Mouse (Mus musculus): ENCODE results near the gene Il17d. TPM values are rescaled to one million over a fixed set of nuclear protein-coding genes. Genes with fewer than 3 reads are reported as not detected.

Il17d gene
- polyA plus RNA-seq, 1 experiment from 2014 or later: 3.4 TPM

DNA sequence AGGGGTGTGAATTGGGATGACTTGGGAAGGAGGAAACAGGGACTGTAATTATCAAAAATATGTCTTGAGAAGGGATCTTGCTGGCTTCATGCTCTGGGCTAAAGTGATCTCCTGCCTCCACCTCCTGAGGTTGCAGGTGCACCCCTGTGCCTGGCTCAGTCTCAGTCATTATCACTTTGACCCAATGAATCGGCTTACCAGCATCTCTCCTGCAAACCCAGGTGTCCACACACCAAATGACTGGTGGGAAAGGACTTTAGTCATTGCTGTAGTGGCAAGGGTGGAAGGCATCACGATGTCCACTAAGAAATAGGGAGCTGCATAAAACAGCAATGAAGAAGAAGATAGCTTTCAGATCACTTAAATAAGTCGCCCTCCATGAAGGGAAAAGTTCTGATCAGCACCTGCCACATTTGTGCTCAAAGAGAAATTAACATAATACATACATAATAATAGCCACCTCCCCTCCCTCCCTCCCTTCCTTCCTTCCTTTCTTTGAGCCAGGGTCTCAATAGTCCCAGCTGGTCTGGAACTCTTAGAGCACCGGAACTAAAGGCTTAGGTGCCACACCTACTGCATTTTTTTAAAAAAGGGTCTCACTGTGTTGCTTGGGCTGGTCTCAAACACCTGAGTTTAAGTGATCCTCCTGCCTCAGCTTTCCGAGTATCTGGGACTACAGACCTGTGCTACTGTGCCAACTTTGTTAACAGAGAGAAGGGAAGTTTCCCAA is 5.4 kb downstream of the Il17d start:
- H3K36me3 ChIP-seq (ENCODE audit: control insufficient read depth, insufficient read depth, low read length): no peaks in the 10 kb centered on the region
- 69% methylated on average over 5 of the region's 5 CpGs for WGBS
- H3K9ac ChIP-seq (replicated peaks; ENCODE audit: low read depth, low read length): no peak overlapping the region
- no peak overlapping the region for H3K4me2 ChIP-seq (replicated peaks; ENCODE audit: low read depth, low read length)
- ATAC-seq (ENCODE audit: insufficient number of reproducible peaks, insufficient read depth, low FRiP score, low read depth): no peak
- H3K27ac ChIP-seq (ENCODE audit: low read length): no peak overlapping the region
- H3K9me3 ChIP-seq (ENCODE audit: control insufficient read depth, low read depth, low read length): no peaks in the 10 kb centered on the region
- H3K4me3 ChIP-seq (ENCODE audit: low read depth, low read length): no peak overlapping the region
- peaks cover 10% of the 10 kb centered on the region; the same call in 1 of the 2 replicates for H3K4me1 ChIP-seq (ENCODE audit: control insufficient read depth, insufficient read depth, low read length)
- 0 out of 2 replicates have a peak, but pooled peaks cover 2% of the 10 kb centered on the region for H3K27me3 ChIP-seq (ENCODE audit: control insufficient read depth, insufficient read depth, low read length)

DNA sequence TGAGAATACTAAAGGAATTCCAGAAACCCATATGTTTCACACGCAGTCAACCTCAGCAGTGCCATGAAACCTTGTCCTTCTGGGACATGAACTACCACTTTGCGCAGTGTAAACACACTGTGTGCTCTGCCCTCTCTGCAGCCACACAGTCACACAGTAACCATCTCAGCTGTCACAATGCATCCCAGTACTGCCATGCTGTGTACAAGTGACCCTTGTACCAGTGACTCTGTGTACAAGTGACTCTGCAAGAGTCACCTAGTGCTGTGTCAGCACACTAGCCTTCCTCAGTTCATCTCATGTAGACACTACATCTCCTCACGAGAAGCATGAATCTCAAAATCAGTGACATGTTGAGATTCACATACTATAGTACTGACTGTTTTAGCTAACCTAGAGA is 8.0 kb downstream of the Il17d start:
- Histone ChIP-seq H3K27me3 (ENCODE audit: control insufficient read depth, insufficient read depth, low read length) (0 out of 2 replicates have a peak, but pooled peaks cover 2% of the 10 kb centered on the region), H3K9me3 (ENCODE audit: control insufficient read depth, low read depth, low read length) (no peaks in the 10 kb centered on the region), H3K4me1 (ENCODE audit: control insufficient read depth, insufficient read depth, low read length) (peaks cover 20% of the 10 kb centered on the region; the same call in 1 of the 2 replicates), H3K27ac (ENCODE audit: low read length) (no peak overlapping the region), H3K4me2 (replicated peaks; ENCODE audit: low read depth, low read length) (no peak overlapping the region), H3K4me3 (ENCODE audit: low read depth, low read length) (no peak overlapping the region), H3K36me3 (ENCODE audit: control insufficient read depth, insufficient read depth, low read length) (no peaks in the 10 kb centered on the region), H3K9ac (replicated peaks; ENCODE audit: low read depth, low read length) (no peak overlapping the region)
- no peak for ATAC-seq (ENCODE audit: insufficient number of reproducible peaks, insufficient read depth, low FRiP score, low read depth)
- WGBS: 85% methylated on average over 3 of the region's 3 CpGs

DNA sequence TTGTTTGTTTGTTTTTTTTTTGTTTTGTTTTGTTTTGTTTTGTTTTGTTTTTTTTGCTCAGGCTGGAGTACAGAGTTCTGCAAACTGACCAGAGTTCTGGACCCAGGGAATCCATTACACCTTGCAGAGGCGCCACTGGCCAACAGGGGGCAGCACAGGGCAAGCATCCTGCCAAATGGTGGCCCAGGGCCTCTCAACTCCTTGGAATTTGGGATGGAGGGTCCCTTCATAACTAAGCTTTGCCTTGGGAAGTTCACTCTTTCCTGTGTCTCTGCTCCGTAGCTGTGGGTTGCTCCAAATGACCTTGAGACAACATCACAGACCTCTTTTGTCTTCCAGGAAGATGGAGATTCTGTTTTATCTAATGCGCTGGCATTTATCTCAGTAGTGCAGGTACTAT is 8.6 kb downstream of the Il17d start:
- no peaks in the 10 kb centered on the region for H3K9me3 ChIP-seq (ENCODE audit: control insufficient read depth, low read depth, low read length)
- 0 out of 2 replicates have a peak, but pooled peaks cover 2% of the 10 kb centered on the region for H3K27me3 ChIP-seq (ENCODE audit: control insufficient read depth, insufficient read depth, low read length)
- H3K4me2 ChIP-seq (replicated peaks; ENCODE audit: low read depth, low read length): no peak overlapping the region
- H3K36me3 ChIP-seq (ENCODE audit: control insufficient read depth, insufficient read depth, low read length): no peaks in the 10 kb centered on the region
- H3K4me3 ChIP-seq (ENCODE audit: low read depth, low read length): no peak overlapping the region
- peaks cover 26% of the 10 kb centered on the region; the same call in 1 of the 2 replicates for H3K4me1 ChIP-seq (ENCODE audit: control insufficient read depth, insufficient read depth, low read length)
- WGBS: 48% methylated on average over 3 of the region's 3 CpGs
- H3K27ac ChIP-seq (ENCODE audit: low read length): no peak overlapping the region
- no peak for ATAC-seq (ENCODE audit: insufficient number of reproducible peaks, insufficient read depth, low FRiP score, low read depth)
- no peak overlapping the region for H3K9ac ChIP-seq (replicated peaks; ENCODE audit: low read depth, low read length)

DNA sequence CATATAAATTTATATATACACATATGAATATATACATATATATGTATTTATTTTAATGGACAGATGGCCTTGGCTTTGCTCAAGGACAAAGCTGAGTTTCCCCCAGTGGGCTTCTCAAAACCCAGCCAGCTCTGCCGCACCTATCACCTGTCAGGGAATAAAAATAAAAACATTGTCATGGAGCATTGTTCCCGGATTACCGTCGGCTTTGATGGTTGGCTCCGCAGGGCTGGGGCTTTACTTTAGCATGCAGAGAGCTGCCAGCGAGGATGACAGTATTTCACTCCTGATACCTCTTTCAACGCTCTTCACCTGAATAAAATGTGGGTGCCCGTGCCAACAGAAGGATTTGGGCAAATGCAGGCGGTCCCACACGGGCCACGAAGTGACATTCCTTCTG is 9.3 kb downstream of the Il17d start:
- H3K9ac ChIP-seq (replicated peaks; ENCODE audit: low read depth, low read length): no peak overlapping the region
- WGBS: 24% methylated on average over 11 of the region's 11 CpGs
- H3K36me3 ChIP-seq (ENCODE audit: control insufficient read depth, insufficient read depth, low read length): no peaks in the 10 kb centered on the region
- H3K27ac ChIP-seq (ENCODE audit: low read length): 0 out of 2 replicates have a peak overlapping the region, but pooled peaks have one; percentile 83
- 0 out of 2 replicates have a peak, but pooled peaks cover 2% of the 10 kb centered on the region for H3K27me3 ChIP-seq (ENCODE audit: control insufficient read depth, insufficient read depth, low read length)
- no peak overlapping the region for H3K4me3 ChIP-seq (ENCODE audit: low read depth, low read length)
- H3K4me2 ChIP-seq (replicated peaks; ENCODE audit: low read depth, low read length): no peak overlapping the region
- H3K4me1 ChIP-seq (ENCODE audit: control insufficient read depth, insufficient read depth, low read length): peaks cover 27% of the 10 kb centered on the region; the same call in 1 of the 2 replicates
- H3K9me3 ChIP-seq (ENCODE audit: control insufficient read depth, low read depth, low read length): no peaks in the 10 kb centered on the region
- no peak for ATAC-seq (ENCODE audit: insufficient number of reproducible peaks, insufficient read depth, low FRiP score, low read depth)

DNA sequence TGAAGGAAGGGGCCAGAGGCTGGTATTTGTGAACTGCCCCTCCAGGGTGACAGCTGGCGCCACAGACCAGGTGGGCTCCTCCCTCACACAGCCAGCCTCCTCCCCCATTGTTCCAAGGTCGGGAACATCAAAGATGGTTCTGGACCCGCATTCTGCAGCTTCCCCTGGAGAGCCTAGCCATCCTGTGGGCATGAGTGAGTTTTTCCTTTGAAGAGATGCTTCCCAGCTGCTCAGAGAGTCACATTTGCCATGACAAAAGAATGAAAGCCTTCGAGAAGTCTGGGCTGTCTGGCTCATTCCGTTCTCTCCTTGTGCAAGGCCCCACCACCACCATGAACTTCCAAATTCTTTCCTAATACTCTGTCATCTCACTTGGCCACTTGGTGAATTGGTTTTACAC is 9.8 kb downstream of the Il17d start:
- Histone ChIP-seq H3K4me3 (ENCODE audit: low read depth, low read length) (no peak overlapping the region), H3K27me3 (ENCODE audit: control insufficient read depth, insufficient read depth, low read length) (0 out of 2 replicates have a peak, but pooled peaks cover 2% of the 10 kb centered on the region), H3K4me1 (ENCODE audit: control insufficient read depth, insufficient read depth, low read length) (peaks cover 27% of the 10 kb centered on the region; the same call in 1 of the 2 replicates), H3K4me2 (replicated peaks; ENCODE audit: low read depth, low read length) (no peak overlapping the region), H3K9me3 (ENCODE audit: control insufficient read depth, low read depth, low read length) (no peaks in the 10 kb centered on the region), H3K9ac (replicated peaks; ENCODE audit: low read depth, low read length) (no peak overlapping the region), H3K36me3 (ENCODE audit: control insufficient read depth, insufficient read depth, low read length) (no peaks in the 10 kb centered on the region), H3K27ac (ENCODE audit: low read length) (peak overlapping the region; percentile 83)
- ATAC-seq (ENCODE audit: insufficient number of reproducible peaks, insufficient read depth, low FRiP score, low read depth): no peak
- WGBS: 21% methylated on average over 5 of the region's 5 CpGs

DNA sequence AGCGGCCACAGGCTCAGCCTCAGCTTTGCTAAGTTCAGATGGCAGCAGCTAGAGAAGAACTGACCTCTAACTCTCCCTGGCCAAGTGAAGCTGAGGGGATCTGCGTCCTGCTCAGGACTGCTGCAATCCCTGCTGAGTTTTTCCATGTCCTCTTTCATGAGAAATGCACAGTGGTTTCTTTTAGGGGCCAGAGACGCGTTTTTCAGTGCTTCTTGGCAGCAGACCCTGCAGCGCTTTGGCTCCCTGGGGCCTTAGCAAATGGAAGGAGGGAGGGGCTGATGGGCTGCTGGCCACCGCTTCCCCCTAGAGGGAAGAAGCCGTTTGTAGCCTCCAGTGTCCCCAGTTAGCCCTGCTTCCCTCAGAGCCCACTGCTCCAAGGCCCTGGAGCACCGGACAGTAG is 10.4 kb downstream of the Il17d start:
- WGBS: 14% methylated on average over 8 of the region's 8 CpGs
- no peaks in the 10 kb centered on the region for H3K9me3 ChIP-seq (ENCODE audit: control insufficient read depth, low read depth, low read length)
- H3K9ac ChIP-seq (replicated peaks; ENCODE audit: low read depth, low read length): no peak overlapping the region
- H3K4me1 ChIP-seq (ENCODE audit: control insufficient read depth, insufficient read depth, low read length): peaks cover 27% of the 10 kb centered on the region; the same call in 1 of the 2 replicates
- ATAC-seq (ENCODE audit: insufficient number of reproducible peaks, insufficient read depth, low FRiP score, low read depth): peak; percentile 30; the same call in 1 of the 2 replicates
- peak overlapping the region; percentile 83 for H3K27ac ChIP-seq (ENCODE audit: low read length)
- H3K27me3 ChIP-seq (ENCODE audit: control insufficient read depth, insufficient read depth, low read length): 0 out of 2 replicates have a peak, but pooled peaks cover 2% of the 10 kb centered on the region
- no peak overlapping the region for H3K4me2 ChIP-seq (replicated peaks; ENCODE audit: low read depth, low read length)
- no peak overlapping the region for H3K4me3 ChIP-seq (ENCODE audit: low read depth, low read length)
- H3K36me3 ChIP-seq (ENCODE audit: control insufficient read depth, insufficient read depth, low read length): no peaks in the 10 kb centered on the region

DNA sequence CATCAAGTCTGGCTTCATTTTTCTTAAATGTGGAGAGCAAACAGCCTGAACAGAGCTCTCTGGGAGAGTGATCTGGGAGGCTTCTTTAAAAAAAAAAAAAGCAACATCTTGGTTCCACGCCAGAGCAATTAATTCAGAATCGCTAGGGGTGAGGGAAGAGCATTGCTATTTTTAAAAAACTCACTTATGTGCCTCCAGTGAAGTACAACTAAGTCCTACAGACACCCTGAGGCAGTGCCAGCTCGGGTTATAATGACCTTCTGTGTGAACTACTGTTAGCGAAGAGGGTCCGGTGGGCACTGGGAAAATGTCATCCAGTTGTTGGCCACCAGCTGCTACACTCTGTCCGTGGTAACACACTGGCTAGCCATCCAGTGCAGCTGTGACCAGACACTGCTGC is 11.1 kb downstream of the Il17d start:
- no peaks in the 10 kb centered on the region for H3K9me3 ChIP-seq (ENCODE audit: control insufficient read depth, low read depth, low read length)
- H3K27me3 ChIP-seq (ENCODE audit: control insufficient read depth, insufficient read depth, low read length): 0 out of 2 replicates have a peak, but pooled peaks cover 2% of the 10 kb centered on the region
- H3K4me2 ChIP-seq (replicated peaks; ENCODE audit: low read depth, low read length): no peak overlapping the region
- no peaks in the 10 kb centered on the region for H3K36me3 ChIP-seq (ENCODE audit: control insufficient read depth, insufficient read depth, low read length)
- H3K4me3 ChIP-seq (ENCODE audit: low read depth, low read length): no peak overlapping the region
- peaks cover 27% of the 10 kb centered on the region; the same call in 1 of the 2 replicates for H3K4me1 ChIP-seq (ENCODE audit: control insufficient read depth, insufficient read depth, low read length)
- 56% methylated on average over 6 of the region's 6 CpGs for WGBS
- no peak; the same call in 1 of the 2 replicates for ATAC-seq (ENCODE audit: insufficient number of reproducible peaks, insufficient read depth, low FRiP score, low read depth)
- H3K9ac ChIP-seq (replicated peaks; ENCODE audit: low read depth, low read length): no peak overlapping the region
- peak overlapping the region; percentile 83 for H3K27ac ChIP-seq (ENCODE audit: low read length)

DNA sequence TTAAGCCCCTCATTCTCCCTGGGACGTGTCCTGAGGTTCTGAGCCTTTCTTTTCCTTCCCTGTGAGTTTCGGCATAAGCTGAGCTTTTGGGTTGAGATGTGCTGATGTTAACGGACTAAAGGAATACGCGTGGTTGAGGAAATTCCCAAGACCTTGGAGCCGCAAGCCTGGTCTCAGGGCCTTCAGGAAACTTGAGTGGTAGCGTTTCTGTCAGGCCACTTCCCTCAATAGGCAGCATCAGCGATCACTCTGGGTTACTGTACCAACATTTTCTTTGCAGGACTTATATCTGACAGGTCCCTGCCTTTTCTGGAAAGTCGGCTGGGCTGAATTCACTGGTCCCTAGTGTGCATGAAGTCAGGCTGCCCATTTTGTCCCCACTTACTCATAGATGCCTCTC is 12.2 kb downstream of the Il17d start:
- Histone ChIP-seq H3K9ac (replicated peaks; ENCODE audit: low read depth, low read length) (no peak overlapping the region; the same call in 1 of the 2 replicates), H3K9me3 (ENCODE audit: control insufficient read depth, low read depth, low read length) (no peaks in the 10 kb centered on the region), H3K4me1 (ENCODE audit: control insufficient read depth, insufficient read depth, low read length) (peaks cover 27% of the 10 kb centered on the region; the same call in 1 of the 2 replicates), H3K27me3 (ENCODE audit: control insufficient read depth, insufficient read depth, low read length) (0 out of 2 replicates have a peak, but pooled peaks cover 2% of the 10 kb centered on the region), H3K36me3 (ENCODE audit: control insufficient read depth, insufficient read depth, low read length) (no peaks in the 10 kb centered on the region), H3K4me3 (ENCODE audit: low read depth, low read length) (no peak overlapping the region), H3K4me2 (replicated peaks; ENCODE audit: low read depth, low read length) (no peak overlapping the region), H3K27ac (ENCODE audit: low read length) (peak overlapping the region; percentile 85)
- 50% methylated on average over 9 of the region's 9 CpGs for WGBS
- no peak for ATAC-seq (ENCODE audit: insufficient number of reproducible peaks, insufficient read depth, low FRiP score, low read depth)
